Mouse (Mus musculus) kidney, postnatal 14 days (tissue): ENCODE measurements at regions not wholly inside any gene's neighbourhood (a gene's known extent, or its start where the extent isn't known, plus 50 kb on each side); places are given as distances from the start of the nearest gene placed in this dataset.
"Not testable (repeated sequence)": the region's sequence is repeated elsewhere in the genome, so short reads cannot be mapped to it uniquely, and the experiment has no call there.

Source experiments
- DNase-seq: peaks from one replicate; pipeline ENCODE4 v3.0.0; 2022; ENCODE audit warnings: mixed read lengths

GRCm38 (mm10) chr19:49115484-49115883, 909.7 kb downstream of the Sorcs3 start:
- DNase-seq = no peak

DNA sequence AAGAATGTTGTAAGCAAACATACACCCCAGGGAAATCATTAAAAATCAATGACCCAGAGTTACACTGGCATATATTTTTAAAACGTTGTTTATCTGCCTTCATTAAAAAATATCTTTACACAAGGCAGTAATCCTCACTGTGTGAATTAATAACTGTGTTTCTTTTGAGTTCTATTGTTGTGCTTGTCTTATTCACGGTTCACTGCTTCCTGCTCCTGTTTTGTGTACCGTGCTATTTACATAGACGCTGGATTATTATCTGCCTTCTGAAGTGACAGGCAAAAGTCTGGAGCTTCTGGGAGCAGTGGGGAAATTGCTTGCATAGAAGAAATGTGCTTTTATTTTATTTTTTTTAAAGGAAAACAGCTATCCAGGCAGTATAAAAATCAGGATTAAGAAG, 925.8 kb downstream of the Sorcs3 start:
- no peak for DNase-seq

GRCm38 (mm10) chr19:49172078-49172477, 966.3 kb downstream of the Sorcs3 start:
- DNase-seq = no peak

GRCm38 (mm10) chr19:49207971-49208370, 1002.1 kb downstream of the Sorcs3 start:
- DNase-seq = no peak

DNA sequence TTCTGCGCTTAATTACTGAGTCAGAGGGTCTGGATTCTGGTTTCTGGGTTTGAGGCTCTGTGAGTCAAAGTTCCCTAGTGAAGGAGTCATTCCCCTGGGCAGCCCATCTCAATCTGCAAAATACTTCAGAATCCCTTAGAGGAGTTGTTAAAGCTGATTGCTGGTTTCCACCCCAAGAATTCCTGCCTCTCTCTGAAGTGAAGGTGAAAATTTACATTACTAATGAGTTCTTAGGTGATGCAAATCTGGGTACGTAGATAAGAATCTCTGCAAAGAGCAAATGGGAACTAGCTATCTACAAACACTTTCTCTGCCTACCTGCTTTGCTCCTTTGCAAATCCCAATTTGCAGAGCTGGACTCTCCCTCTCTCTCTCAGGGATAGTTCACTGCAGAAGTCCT, 1036.8 kb downstream of the Sorcs3 start:
- no peak for DNase-seq

DNA sequence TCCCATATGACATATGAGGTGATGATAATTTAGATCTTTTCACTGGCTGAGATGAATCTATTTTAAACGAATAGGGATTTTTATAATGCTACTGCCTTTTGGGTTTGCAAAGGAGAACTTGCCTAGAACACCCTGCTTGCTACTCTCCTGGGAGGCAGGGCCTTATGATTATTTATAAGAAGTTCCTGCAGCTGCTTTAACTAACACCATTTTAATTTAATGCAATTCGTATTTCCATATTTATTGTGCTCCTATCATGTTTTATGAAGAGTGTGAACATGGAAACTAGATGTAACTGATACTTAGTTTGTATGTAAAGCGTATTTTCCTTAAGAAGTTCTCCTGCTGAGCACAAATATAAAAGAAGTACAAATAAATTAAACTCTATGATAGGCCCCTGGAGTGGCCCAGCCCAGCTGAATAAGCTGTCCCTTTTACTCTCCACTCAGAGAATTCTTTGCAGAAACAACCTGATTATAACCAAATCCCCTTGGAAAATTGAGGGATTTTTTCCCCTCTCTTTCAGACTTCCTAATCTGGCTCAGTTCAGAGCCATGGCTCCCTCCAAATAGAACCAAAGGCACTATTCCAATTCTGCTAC, 1039.4 kb downstream of the Sorcs3 start:
- no peak for DNase-seq

GRCm38 (mm10) chr19:49264616-49265015, 1058.8 kb downstream of the Sorcs3 start:
- peak; percentile 1 for DNase-seq

DNA sequence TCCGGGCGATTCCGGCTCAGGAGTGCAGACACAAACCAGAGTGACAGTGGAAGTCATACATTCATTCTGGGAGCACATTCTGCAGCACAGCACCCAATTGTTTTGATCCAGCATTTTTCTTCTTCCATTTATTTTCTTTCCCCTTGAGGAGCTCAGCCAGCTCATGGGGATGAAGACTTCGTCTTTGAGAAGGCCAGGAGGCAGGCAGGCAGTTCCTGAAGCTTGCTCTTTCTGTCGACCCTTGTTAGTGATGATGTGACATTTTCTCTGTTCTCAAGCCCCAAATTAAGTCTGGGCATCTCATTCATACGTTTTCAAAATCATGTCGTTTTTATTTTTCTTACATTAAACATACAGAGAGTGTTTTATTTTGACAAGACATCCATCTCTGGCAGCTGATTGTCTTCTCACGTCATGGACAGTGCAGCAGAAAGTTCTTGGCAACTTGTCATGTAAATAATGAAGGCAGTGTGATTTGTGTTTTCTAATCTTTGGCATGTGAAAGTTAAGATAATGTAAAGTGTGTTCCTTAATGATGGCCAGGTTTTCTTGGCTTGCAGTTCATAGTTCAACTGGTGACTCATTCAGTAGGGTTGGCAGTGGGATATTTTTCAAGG, 1062.1 kb downstream of the Sorcs3 start:
- DNase-seq = no peak

GRCm38 (mm10) chr19:49282626-49283261, 1076.9 kb downstream of the Sorcs3 start:
- DNase-seq = no peak

GRCm38 (mm10) chr19:49294980-49295379, 1089.2 kb downstream of the Sorcs3 start:
- DNase-seq = no peak

DNA sequence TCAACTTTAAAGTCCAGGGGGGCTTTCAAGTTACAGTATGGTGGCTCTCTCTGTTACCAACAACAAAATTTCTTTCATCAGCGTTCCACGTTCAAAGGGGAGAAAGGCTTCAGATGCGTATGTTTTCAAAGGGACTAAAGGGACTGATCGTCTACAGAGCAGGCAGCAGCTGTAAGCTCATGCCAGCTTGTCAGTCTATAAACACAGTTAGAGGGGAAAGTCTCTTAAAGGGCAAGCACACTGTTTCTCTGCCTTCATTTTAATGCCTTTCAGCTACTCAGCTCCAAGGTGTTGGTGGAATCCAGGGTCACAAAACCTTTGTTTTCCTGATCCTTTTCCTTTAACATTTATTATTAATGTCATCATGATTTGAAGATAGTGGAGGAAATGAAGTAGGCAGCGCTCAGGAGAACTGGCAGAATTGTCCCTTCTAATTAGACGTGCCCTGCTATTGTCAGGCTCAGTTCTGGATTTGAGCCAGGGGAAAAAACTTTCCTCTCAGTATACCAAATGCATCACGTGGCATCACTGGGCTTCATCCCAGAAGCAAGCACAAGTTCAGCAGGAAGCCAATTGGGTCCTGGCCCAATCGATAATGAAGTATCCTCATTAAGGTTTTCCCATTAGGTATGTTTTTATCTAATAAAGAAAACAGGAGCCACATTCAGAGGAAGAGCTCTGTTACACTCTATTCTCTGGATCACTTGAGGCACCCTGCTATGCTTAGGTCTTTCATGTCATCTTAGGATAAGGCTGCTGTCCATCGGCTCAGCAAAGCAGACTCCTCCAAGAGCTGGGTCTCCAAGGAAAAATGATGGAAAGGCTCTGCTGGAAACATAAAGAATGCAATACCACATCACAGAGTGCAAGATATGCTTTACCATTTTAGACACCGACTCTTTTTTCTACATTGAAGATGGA, 1093.8 kb downstream of the Sorcs3 start:
- peak; percentile 22 for DNase-seq

- peak; percentile 14 for DNase-seq
Observed at GRCm38 (mm10) chr19:49301364-49302091, 1095.7 kb downstream of the Sorcs3 start.

DNA sequence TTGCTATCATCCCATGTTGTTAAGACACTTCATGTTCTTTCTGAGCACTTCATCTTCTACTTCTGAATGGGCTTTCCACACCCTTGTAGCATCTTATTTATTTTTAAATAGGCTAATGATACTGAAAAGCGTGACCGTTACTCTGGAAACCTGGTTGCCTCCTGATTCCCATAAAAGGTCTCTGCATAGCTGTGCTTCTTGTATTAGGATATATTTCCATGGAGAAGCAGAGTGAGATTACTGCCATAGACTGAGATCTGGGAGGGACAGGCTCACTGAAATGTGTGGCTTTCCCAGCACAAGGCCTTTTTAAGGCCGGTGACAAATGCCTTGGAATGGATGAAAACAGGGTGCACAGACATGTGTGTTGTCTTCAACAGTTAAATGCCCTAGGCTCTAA, 1100.0 kb downstream of the Sorcs3 start:
- no peak for DNase-seq

DNA sequence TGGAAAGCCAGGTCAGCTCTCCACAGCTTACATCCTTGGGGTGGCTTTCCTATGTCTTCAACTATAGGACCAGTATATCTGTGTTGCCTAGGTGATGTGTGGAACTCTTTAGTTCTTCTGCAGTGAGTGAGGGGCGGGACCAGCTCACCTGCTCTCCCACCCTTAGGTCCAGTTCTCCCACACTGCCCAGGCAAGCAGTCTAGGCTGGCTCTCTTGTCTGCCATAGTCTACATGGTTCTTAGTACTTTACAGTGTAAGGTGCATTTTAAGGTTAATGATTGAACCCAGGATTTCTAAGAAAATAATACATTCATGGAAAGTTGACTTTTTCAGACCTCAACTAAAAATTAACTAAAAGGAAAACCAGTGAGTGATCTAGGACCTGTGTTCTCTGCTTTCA, 1108.4 kb downstream of the Sorcs3 start:
- DNase-seq = peak; percentile 5

- DNase-seq = no peak
Observed at GRCm38 (mm10) chr19:49359642-49360041, 1153.8 kb downstream of the Sorcs3 start.

DNA sequence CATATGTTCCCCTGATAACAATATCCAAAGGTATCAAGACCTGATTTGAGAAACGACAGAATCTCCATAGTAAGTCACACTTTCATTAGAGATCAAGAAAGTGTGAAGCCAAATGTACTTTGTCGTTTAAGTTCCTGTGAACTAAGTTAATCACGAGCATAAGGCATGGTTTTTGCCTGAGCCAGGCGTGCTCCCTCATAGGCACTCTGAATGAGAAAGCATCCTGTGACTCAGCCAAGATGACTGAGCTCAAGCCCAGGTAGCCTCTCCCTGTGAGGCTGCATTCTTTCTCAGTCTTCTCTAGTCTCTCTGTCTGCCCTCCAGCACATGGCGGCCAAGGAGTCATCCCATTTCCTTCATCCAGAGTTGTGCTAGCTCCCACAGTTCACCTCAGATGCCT, 1154.9 kb downstream of the Sorcs3 start:
- no peak for DNase-seq

GRCm38 (mm10) chr19:49361116-49361515, 1155.3 kb downstream of the Sorcs3 start:
- DNase-seq = not testable (repeated sequence)

DNA sequence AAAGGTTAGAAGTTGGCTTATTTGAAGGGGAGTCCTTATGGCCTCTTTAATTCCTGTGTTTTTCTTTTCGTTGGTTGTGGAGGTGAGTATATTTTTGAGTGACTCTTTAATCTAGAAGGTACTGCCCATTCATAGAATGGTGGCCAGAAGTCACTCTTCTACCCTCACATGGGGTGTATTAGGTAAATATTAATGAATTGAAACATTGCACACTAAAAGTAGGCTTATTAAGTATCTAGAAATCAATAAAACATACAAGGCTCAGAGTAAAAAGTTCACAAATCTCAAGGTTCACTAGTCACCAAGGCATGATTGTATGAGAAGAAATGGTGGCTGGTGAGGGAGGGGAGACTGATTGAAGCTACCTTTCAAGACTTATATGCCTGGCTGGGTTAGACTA, 1167.1 kb downstream of the Sorcs3 start:
- no peak for DNase-seq

DNA sequence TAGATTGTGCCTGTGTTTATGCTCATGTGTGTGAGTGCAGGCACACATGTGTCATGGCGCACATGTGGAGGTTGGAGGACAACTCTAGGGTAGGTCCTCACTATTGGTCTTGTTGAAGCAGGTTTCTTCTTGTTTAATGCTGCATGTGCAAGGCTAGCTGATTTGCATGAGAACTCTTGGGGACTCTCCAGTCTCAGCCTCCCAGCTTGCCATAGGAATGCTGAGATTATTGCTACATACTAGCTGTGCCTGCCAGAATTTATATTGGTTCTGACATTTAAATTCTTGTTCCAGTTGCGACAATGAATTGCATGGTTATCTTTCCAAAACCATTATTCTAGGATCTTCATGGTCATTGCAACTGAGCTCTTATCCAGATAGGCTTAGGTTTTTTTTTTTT, 1168.5 kb downstream of the Sorcs3 start:
- no peak for DNase-seq

DNA sequence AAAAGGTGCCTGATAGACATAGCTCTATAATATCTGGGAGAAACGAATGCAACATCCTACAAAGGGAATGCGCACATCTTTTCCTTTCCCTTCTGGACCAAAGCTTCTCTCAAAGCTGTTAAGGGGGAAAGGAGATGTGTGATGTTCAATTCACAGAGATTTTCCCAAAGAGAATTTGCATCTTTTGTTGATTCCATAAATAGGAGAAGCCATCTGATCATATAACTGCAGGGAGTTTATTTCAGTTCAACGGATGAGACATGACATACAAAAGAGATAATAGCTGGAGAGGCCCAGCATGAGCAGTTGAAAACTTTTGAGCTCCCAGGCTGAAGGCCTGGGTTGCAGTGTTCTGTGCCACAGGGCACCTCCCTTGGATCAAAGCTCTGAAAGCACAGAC, 1169.1 kb downstream of the Sorcs3 start:
- DNase-seq = no peak

- DNase-seq = peak; percentile 10
Observed at GRCm38 (mm10) chr19:49375754-49376619, 1170.2 kb downstream of the Sorcs3 start.

- no peak for DNase-seq
Observed at GRCm38 (mm10) chr19:49379646-49380045, 1173.8 kb downstream of the Sorcs3 start.
